Mouse (Mus musculus) lung, adult 2 months (tissue): Measurements from ENCODE around the gene Cyp2a5. TPM values are rescaled to one million over a fixed set of nuclear protein-coding genes. Genes with fewer than 3 reads are reported as not detected.
"Not testable (repeated sequence)": the region's sequence is repeated elsewhere in the genome, so short reads cannot be mapped to it uniquely, and the experiment has no call there.

Experiments used
- DNase-seq: peaks from one replicate; pipeline ENCODE4 v3.0.0; 2022
- H3K4me1 ChIP-seq: fragments of 200-500 bp; 2 replicates; pipeline ENCODE4 v1.6.1; 2011; ENCODE audit warnings: low read length; ENCODE audit not compliant: control insufficient read depth, insufficient read depth
- H3K4me3 ChIP-seq: fragments of 200-500 bp; replicated peaks from 2 replicates; pipeline ENCODE3; 2011; ENCODE audit warnings: low read depth, mild to moderate bottlenecking, control low read depth, low read length; ENCODE audit errors: extremely low read depth
- CTCF ChIP-seq: fragments of 200-500 bp; IDR thresholded peaks from 2 replicates; pipeline ENCODE4 v1.5.1; 2011; ENCODE audit warnings: mild to moderate bottlenecking, low read length, control low read depth; ENCODE audit not compliant: insufficient read depth
- POLR2A ChIP-seq: fragments of 200-500 bp; IDR thresholded peaks from 2 replicates; pipeline ENCODE4 v1.6.1; 2011; ENCODE audit warnings: low read depth, mild to moderate bottlenecking, control low read depth, low read length, borderline replicate concordance; ENCODE audit errors: extremely low read depth
- WGBS: fragments of 180-500 bp; shearing (Covaris S2); methylation state at CpG from one replicate; pipeline ENCODE4 v1.1.7; 2018; 5-methylcytosine and 5-hydroxymethylcytosine counted together
- polyA plus RNA-seq: library from polyadenylated mRNA; depleted of rRNA; stranded (reverse); fragments of >200 nt; gene quantifications from 2 replicates; pipeline ENCODE4 v1.2.3, GENCODE M21; 2012; rRNA removed

The Cyp2a5 gene
- 28.3 and 52.7 TPM in 2 replicates for polyA plus RNA-seq

DNA sequence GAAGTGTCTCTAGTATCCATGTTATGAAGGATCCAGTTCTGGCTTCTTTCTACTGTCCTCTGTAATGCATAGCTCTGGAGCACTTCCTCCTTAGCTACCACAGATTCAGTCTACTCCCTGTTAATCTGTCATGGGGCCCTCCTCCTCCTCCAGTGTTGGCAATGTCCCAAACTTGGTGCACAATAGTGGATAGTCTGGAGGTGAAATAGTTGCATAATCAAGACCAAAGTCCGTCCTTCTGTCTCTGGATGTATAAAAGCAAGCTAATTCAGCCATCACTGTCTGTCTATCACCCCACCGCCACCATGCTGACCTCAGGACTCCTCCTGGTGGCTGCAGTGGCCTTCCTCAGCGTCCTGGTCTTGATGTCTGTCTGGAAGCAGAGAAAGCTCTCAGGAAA, at the start of gene Cyp2a5:
Gene Cyp2a5 (plus strand): TSS at position 247 of the 400 bp plus-strand sequence.
- DNase-seq, H3K4me1 ChIP-seq, H3K4me3 ChIP-seq: not testable (repeated sequence)
- 67% methylated on average over 3 of the region's 3 CpGs for WGBS

DNA sequence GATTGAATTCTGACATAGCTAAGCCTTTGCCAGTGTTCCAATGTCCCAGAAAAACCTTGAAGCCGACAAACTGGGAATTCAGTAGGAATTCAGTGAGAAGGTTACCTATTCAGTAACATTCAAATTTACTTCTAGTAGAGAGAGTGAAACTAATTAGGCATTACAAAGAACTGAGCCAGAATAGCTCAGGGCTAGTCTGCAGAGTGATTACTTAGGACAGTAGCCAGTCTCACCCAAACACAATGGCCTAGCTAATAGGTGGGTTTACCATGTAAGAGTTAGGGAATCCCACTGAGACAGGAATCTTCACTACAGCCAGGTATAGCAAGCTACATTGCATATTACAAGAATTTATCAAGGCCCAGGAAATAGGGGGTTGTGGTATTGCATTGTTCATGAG, 49.1 kb upstream of the Cyp2a5 start:
- H3K4me3 ChIP-seq, H3K4me1 ChIP-seq, DNase-seq: not testable (repeated sequence)
- 51% methylated on average over 1 of the region's 1 CpGs for WGBS

GRCm38 (mm10) chr7:26789984-26790383, 45.1 kb upstream of the Cyp2a5 start:
- TF ChIP-seq CTCF (no peak), POLR2A (no peak)
- H3K4me1 ChIP-seq = no peaks in the 10 kb centered on the region
- DNase-seq = no peak
- H3K4me3 ChIP-seq = no peak overlapping the region
- WGBS = 58% methylated on average over 6 of the region's 6 CpGs

GRCm38 (mm10) chr7:26800104-26800503, 35.0 kb upstream of the Cyp2a5 start:
- H3K4me3 ChIP-seq = no peak overlapping the region
- TF ChIP-seq POLR2A = no peak
- TF ChIP-seq CTCF = no peak
- H3K4me1 ChIP-seq = no peaks in the 10 kb centered on the region
- DNase-seq = no peak

DNA sequence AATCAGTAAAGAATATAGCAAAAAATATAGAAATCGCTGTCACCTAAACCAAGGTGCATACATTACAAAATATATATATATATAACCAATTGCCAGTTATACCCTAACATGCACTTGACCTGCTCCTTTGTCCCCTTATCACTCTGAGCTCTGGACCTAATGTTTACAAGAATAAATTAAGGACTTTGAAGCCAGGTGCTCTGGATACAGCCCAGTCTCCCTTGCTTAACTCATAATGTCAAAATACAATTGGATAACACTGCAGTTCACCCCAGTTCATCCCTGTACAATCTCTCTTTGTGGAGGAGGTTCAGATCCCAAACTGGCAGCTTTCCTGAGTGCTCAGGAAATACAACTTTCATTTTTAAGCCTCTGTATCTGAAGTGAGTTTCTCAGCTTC, 34.1 kb upstream of the Cyp2a5 start:
- DNase-seq = no peak
- TF ChIP-seq POLR2A = no peak
- TF ChIP-seq CTCF = no peak
- 78% methylated on average over 1 of the region's 1 CpGs for WGBS
- Histone ChIP-seq H3K4me1 (no peaks in the 10 kb centered on the region), H3K4me3 (no peak overlapping the region)

GRCm38 (mm10) chr7:26808592-26808991, 26.5 kb upstream of the Cyp2a5 start, which contains the start of gene Cyp2g1:
Gene Cyp2g1 (plus strand): TSS chr7:26808892.
- no peak for TF ChIP-seq POLR2A
- TF ChIP-seq CTCF = no peak
- no peak for DNase-seq

GRCm38 (mm10) chr7:26831556-26832292, 3.4 kb upstream of the Cyp2a5 start:
- not testable (repeated sequence) for H3K4me1 ChIP-seq, H3K4me3 ChIP-seq, DNase-seq
- WGBS = 67% methylated on average over 9 of the region's 9 CpGs

More at GRCm38 (mm10) chr7:26808592-26808991, 26.5 kb upstream of the Cyp2a5 start, which contains the start of gene Cyp2g1:
- Histone ChIP-seq H3K4me1 (no peaks in the 10 kb centered on the region), H3K4me3 (no peak within 1 kb of the TSS)
- 93% methylated on average over 2 of the region's 2 CpGs for WGBS

DNA sequence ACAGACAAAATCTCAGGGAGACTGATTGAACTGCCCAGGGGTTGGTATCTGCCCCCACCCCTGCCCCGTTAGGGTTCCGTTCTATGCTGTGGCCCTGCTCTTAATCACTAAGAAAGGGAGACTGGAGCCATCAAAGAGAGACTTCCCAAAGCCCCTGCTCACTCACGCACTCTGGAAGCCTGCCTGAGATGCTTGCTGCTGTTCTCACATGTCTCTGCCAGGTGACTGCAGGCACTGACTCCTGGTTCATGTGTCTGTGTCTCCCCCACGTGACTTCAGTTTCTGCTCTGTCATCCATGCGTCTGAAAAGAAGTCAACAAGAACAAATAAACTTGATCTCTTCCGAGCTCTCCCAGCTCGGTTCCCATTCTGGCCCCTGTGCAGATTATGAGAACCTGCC, 2.4 kb upstream of the Cyp2a5 start:
- DNase-seq, H3K4me3 ChIP-seq, H3K4me1 ChIP-seq: not testable (repeated sequence)
- WGBS = 46% methylated on average over 7 of the region's 7 CpGs

- WGBS = 57% methylated on average over 2 of the region's 2 CpGs
- H3K4me1 ChIP-seq, DNase-seq, H3K4me3 ChIP-seq: not testable (repeated sequence)
Observed at GRCm38 (mm10) chr7:26843400-26843799, 8.3 kb downstream of the Cyp2a5 start.

DNA sequence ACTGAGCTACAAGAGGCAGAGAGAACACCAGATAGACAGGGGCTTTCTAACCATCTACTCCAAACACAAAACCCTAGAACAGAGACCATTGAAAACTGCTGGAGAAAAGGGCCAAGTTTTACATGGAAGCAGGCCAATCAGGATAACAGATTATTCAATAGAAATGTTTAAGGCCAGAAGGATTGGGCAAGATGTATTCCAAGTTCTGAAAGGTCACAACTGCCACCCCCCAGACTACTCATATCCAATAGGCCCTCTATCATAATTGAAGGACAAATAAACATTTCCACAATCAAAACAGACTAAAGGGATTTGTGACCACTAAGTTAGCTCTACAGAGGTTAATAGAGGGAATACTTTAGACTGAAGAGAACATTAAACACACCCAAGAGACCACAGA, 15.0 kb downstream of the Cyp2a5 start:
- not testable (repeated sequence) for DNase-seq, H3K4me3 ChIP-seq, H3K4me1 ChIP-seq

DNA sequence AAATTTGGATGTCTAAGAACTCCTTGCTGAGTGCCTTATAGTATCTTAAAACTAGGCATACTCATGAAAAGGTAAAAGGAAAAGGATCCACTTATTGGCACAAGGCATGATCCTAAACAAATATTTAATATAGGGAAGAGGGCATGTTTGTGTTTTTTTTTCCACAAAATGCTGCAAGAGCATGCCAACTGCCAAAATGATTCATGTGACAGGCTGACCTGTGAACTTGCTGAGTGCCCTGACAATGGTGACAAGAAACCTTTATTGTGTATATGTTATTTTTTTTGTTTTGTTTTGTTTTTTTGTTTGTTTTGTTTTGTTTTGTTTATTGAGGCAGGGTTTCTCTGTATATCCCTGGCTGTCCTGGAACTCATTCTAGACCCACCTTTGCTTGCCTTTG, 43.5 kb downstream of the Cyp2a5 start:
- not testable (repeated sequence) for H3K4me1 ChIP-seq, DNase-seq, H3K4me3 ChIP-seq

DNA sequence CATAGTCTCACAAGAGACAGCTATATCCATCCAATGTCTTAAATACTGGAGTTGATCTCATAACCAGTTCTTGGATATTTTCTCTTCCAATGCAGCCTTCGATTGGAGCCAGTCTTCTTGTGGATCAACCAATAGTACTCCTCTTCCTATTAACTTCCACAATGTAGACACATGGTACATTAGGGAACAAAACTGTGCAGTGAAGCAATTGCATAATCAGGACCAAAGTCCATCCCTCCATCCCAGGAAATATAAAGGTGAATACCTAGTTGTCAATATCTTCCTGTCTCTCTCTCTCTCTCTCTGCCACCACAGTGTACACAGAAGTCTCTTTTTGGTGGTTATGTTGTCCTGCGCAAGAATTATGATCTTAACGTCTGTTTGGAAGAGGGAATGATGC, 45.5 kb downstream of the Cyp2a5 start:
- H3K4me3 ChIP-seq, DNase-seq, H3K4me1 ChIP-seq: not testable (repeated sequence)
- 70% methylated on average over 3 of the region's 3 CpGs for WGBS

Other genes with a start within 250 kb of the Cyp2a5 start
- gene Vmn1r185, start 216.8 kb upstream of the Cyp2a5 start, polyA plus RNA-seq = not detected in 2 replicates
- not detected in 2 replicates for gene Cyp2b23, start 148.9 kb upstream of the Cyp2a5 start, polyA plus RNA-seq
- gene Cyp2b19, start 78.2 kb upstream of the Cyp2a5 start, polyA plus RNA-seq = 0.24 TPM in 1 of 2 replicates, not detected in the other
- gene Cyp2g1, start 26.4 kb upstream of the Cyp2a5 start, polyA plus RNA-seq = not detected in 2 replicates
- not detected in 2 replicates for gene Cyp2a22, start 104.1 kb downstream of the Cyp2a5 start, polyA plus RNA-seq
- gene Cyp2a12, start 193.8 kb downstream of the Cyp2a5 start, polyA plus RNA-seq = 0.11 and 0.12 TPM in 2 replicates